7 mouse cellular contexts compared by ENCODE assay signal in genomic region chr1:165132187-165132877, GRCm38 (mm10). TPM values are rescaled to one million over a fixed set of nuclear protein-coding genes. Genes with fewer than 3 reads are reported as not detected.
DNase-seq lines count a peak whose midpoint lies in the region; ATAC-seq and TF ChIP-seq lines count a peak whose summit lies in the region.

No protein-coding gene starts in this region.

- intact Hi-C loops in heart, postnatal 36 days (cut with DNase I), result no loop called here

- H3K4me1 ChIP-seq in G1E (ENCODE audit: insufficient read depth, low read depth, low read length), result peaks cover 8% of the 10 kb centered on the region
- H3K4me1 ChIP-seq in bone marrow, adult 2 months (ENCODE audit: control insufficient read depth, insufficient read depth, low read length), result peaks cover 1% of the 10 kb centered on the region

- TF ChIP-seq POLR2A in bone marrow, adult 2 months (IDR thresholded peaks at IDR 0.05; ENCODE audit: borderline replicate concordance, control insufficient read depth, low read depth, low read length), result no peak

- H3K4me3 ChIP-seq in G1E (ENCODE audit: low read depth, low read length), result no peak overlapping the region
- no peak overlapping the region for H3K4me3 ChIP-seq in bone marrow, adult 2 months (replicated peaks; ENCODE audit: control insufficient read depth, low read depth, low read length)

- no peaks in the 10 kb centered on the region for H3K9me3 ChIP-seq in G1E (replicated peaks)

- H3K36me3 ChIP-seq in G1E (replicated peaks), result no peaks in the 10 kb centered on the region

- H3K27ac ChIP-seq in bone marrow, adult 2 months (ENCODE audit: control insufficient read depth, insufficient read depth, low read depth, low read length, poor library complexity), result no peak overlapping the region

- peak; percentile 93 for TF ChIP-seq CTCF in G1E (IDR thresholded peaks at IDR 0.05; ENCODE audit: low read depth, low read length)
- peak; percentile 60 for TF ChIP-seq CTCF in bone marrow, adult 2 months (IDR thresholded peaks at IDR 0.05; ENCODE audit: control insufficient read depth, insufficient read depth, low read length)

- DNase-seq in G1E (ENCODE audit: low spot score), result peak; percentile 52
- DNase-seq in heart, postnatal 36 days, result peak; percentile 77 to 84
- DNase-seq in layer of hippocampus, adult 9-11 months, result peak; percentile 68
- DNase-seq in lung, postnatal 14 days, result peak; percentile 74
- DNase-seq in right cerebral cortex, adult 18-20 months, result peak; percentile 81

- WGBS in bone marrow, adult 2 months, result 40% methylated on average over 14 of the region's 14 CpGs

- H3K27me3 ChIP-seq in G1E (ENCODE audit: insufficient read depth, low read length), result peaks cover 3% of the 10 kb centered on the region; the same call in 1 of the 2 replicates

- peak; percentile 28; the same call in 1 of the 2 replicates for ATAC-seq in G1E (ENCODE audit: extremely low read depth, insufficient number of reproducible peaks, low FRiP score, poor library complexity, severe bottlenecking)
- ATAC-seq in erythroblast, adult 5-6 weeks (replicated peaks; ENCODE audit: low FRiP score, poor library complexity, severe bottlenecking), result peak; percentile 92

RNA-seq across cellular contexts. Expression of gene Tbx19, which starts 28.2 kb away (rescaled TPM):
- not detected in 2 replicates for total RNA-seq in G1E (2014; fragmentation: Nextera tagmentation)
- 0.52 TPM in 1 of 2 replicates, not detected in the other for total RNA-seq in G1E (2017)
- polyA plus RNA-seq in G1E (2012), result not detected in 2 replicates
- polyA plus RNA-seq in bone marrow, adult 2 months (2011; ENCODE audit: insufficient read depth, insufficient read length, low replicate concordance, missing spikeins), result not detected in 2 replicates
- total RNA-seq in erythroblast, adult 5-6 weeks (2015; ENCODE audit: low replicate concordance), result not detected in 2 replicates
- total RNA-seq in erythroblast, adult 5-6 weeks (2017; ENCODE audit: low replicate concordance), result not detected in 2 replicates
- total RNA-seq in heart, postnatal 36 days (2021), result not detected
